Mouse (Mus musculus): ENCODE measurements around the gene Per2. TPM values are rescaled to one million over a fixed set of nuclear protein-coding genes. Genes with fewer than 3 reads are reported as not detected.

Per2 gene
- polyA plus RNA-seq, 1 experiment from 2014 or later, result 5.6 TPM

DNA sequence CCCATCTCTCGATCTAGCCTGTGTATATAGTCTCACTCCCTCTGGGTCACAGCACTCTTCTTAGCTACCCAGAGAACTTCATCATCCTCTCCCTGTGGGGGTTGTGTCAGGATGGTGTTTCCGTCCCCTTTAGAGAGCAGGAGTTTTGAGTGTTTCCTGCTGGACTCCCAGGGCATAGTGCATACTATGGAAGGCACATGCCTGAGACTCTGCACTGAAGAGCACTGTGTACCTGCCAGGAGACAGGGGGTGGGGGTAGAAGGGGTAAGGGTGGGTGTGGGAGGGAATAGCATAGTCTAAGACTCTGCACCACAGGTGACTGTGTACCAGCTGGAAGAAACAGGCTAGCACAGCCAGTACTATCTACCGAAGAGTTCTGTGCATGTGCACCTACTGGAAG lies 4.8 kb downstream of the Per2 start:
- Histone ChIP-seq H3K4me2 (ENCODE audit: low read length) (no peak overlapping the region), H3K9me3 (ENCODE audit: control insufficient read depth, low read length) (no peaks in the 10 kb centered on the region), H3K27ac (replicated peaks in 1 of 2; ENCODE audit: control insufficient read depth in 1 of 2, insufficient read depth in 1 of 2, low read depth in 2 of 2, low read length in 2 of 2) (0 out of 4 replicates have a peak overlapping the region, but pooled peaks of 1 of the 2 experiments have one; percentile 6), H3K27me3 (ENCODE audit: control insufficient read depth, insufficient read depth, low read length) (no peaks in the 10 kb centered on the region), H3K4me3 (ENCODE audit: control insufficient read depth in 1 of 2, insufficient read depth in 1 of 2, low read depth in 1 of 2, low read length in 2 of 2) (no peak overlapping the region), H3K4me1 (ENCODE audit: control insufficient read depth in 2 of 2, insufficient read depth in 2 of 2, low read length in 2 of 2) (peaks cover 56 to 74% of the 10 kb centered on the region in 2 experiments), H3K9ac (ENCODE audit: low read length) (peak overlapping the region; percentile 21; the same call in 1 of the 2 replicates), H3K36me3 (ENCODE audit: control insufficient read depth, insufficient read depth, low read length) (no peaks in the 10 kb centered on the region)
- ATAC-seq (ENCODE audit: insufficient number of reproducible peaks, insufficient read depth, low FRiP score, low read depth), result no peak
- 73% methylated on average over 3 of the region's 3 CpGs for WGBS

GRCm38 (mm10) chr1:91453932-91454331 lies 5.2 kb downstream of the Per2 start:
- H3K4me1 ChIP-seq (ENCODE audit: control insufficient read depth in 2 of 2, insufficient read depth in 2 of 2, low read length in 2 of 2), result peaks cover 60 to 78% of the 10 kb centered on the region in 2 experiments
- H3K27ac ChIP-seq (replicated peaks in 1 of 2; ENCODE audit: control insufficient read depth in 1 of 2, insufficient read depth in 1 of 2, low read depth in 2 of 2, low read length in 2 of 2), result 0 out of 4 replicates have a peak overlapping the region, but pooled peaks of 1 of the 2 experiments have one; percentile 6

DNA sequence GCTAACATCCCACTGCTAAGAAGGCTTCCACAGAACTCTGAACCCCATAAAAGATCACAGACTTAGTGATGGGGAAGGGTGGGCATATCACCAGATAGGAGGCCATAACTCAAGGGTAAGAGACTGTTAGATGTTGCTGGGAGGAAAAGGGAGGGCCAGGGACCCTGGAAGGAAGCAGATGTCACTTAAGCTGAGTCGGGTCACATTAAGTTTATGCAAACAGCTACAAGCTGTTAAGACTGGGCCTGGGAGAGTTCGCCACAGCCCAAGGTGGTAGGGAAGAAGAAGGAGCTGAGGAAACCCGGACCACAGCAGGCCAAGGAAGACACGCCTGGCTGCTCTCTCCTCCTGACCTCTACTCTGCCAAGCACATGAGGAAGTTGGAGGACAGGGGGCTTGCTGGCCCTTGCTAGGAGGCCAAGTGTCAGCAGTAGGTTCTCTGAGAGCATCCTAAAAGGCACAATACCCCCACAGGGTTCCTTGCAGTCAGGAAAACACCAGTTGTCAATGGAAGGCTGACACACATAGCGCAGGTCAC lies 7.5 kb downstream of the Per2 start:
- H3K27ac ChIP-seq (replicated peaks in 1 of 2; ENCODE audit: control insufficient read depth in 1 of 2, insufficient read depth in 1 of 2, low read depth in 2 of 2, low read length in 2 of 2), result 0 out of 4 replicates have a peak overlapping the region, but pooled peaks of 1 of the 2 experiments have one; percentile 6
- H3K9ac ChIP-seq (ENCODE audit: low read length), result no peak overlapping the region
- H3K36me3 ChIP-seq (ENCODE audit: control insufficient read depth, insufficient read depth, low read length), result peaks cover 11% of the 10 kb centered on the region
- H3K4me2 ChIP-seq (ENCODE audit: low read length), result no peak overlapping the region
- peaks cover 7% of the 10 kb centered on the region; the same call in 1 of the 2 replicates for H3K9me3 ChIP-seq (ENCODE audit: control insufficient read depth, low read length)
- no peaks in the 10 kb centered on the region for H3K27me3 ChIP-seq (ENCODE audit: control insufficient read depth, insufficient read depth, low read length)
- no peak overlapping the region for H3K4me3 ChIP-seq (ENCODE audit: control insufficient read depth in 1 of 2, insufficient read depth in 1 of 2, low read depth in 1 of 2, low read length in 2 of 2)
- no peak for ATAC-seq (ENCODE audit: insufficient number of reproducible peaks, insufficient read depth, low FRiP score, low read depth)
- 64% methylated on average over 5 of the region's 5 CpGs for WGBS
- peaks cover 60 to 75% of the 10 kb centered on the region in 2 experiments for H3K4me1 ChIP-seq (ENCODE audit: control insufficient read depth in 2 of 2, insufficient read depth in 2 of 2, low read length in 2 of 2)

More at GRCm38 (mm10) chr1:91453932-91454331, 5.2 kb downstream of the Per2 start:
- H3K4me2 ChIP-seq (ENCODE audit: low read length), result no peak overlapping the region
- 51% methylated on average over 9 of the region's 9 CpGs for WGBS
- ATAC-seq (ENCODE audit: insufficient number of reproducible peaks, insufficient read depth, low FRiP score, low read depth), result no peak
- no peak overlapping the region for H3K9ac ChIP-seq (ENCODE audit: low read length)
- H3K4me3 ChIP-seq (ENCODE audit: control insufficient read depth in 1 of 2, insufficient read depth in 1 of 2, low read depth in 1 of 2, low read length in 2 of 2), result no peak overlapping the region
- no peaks in the 10 kb centered on the region for H3K27me3 ChIP-seq (ENCODE audit: control insufficient read depth, insufficient read depth, low read length)
- H3K36me3 ChIP-seq (ENCODE audit: control insufficient read depth, insufficient read depth, low read length), result no peaks in the 10 kb centered on the region
- no peaks in the 10 kb centered on the region for H3K9me3 ChIP-seq (ENCODE audit: control insufficient read depth, low read length)

DNA sequence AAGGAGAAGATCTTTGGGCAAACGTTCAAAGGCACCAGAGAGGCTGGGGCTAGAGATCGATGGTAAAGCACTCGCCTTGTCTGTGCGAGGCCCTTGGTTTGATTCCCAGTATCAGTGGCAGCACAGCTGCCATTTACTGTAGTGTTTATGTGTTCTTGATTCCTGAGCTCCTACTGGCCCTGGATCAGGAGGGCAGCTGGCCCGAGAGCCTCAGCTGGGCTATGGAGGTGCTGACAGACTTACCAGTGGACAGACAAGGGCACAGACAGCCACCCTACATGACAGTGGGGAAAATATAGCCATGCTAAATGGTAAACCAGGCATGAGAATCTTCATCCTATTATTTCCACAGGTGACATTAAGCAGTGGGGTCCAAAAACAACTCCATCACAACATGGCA lies 8.3 kb downstream of the Per2 start:
- Histone ChIP-seq H3K4me1 (ENCODE audit: control insufficient read depth in 2 of 2, insufficient read depth in 2 of 2, low read length in 2 of 2) (peaks cover 60 to 75% of the 10 kb centered on the region in 2 experiments), H3K9me3 (ENCODE audit: control insufficient read depth, low read length) (peaks cover 7% of the 10 kb centered on the region; the same call in 1 of the 2 replicates), H3K4me3 (ENCODE audit: control insufficient read depth in 1 of 2, insufficient read depth in 1 of 2, low read depth in 1 of 2, low read length in 2 of 2) (no peak overlapping the region), H3K9ac (ENCODE audit: low read length) (no peak overlapping the region), H3K4me2 (ENCODE audit: low read length) (no peak overlapping the region), H3K27ac (replicated peaks in 1 of 2; ENCODE audit: control insufficient read depth in 1 of 2, insufficient read depth in 1 of 2, low read depth in 2 of 2, low read length in 2 of 2) (peak overlapping the region in 1 of 2 experiments; percentile 28; a peak in 1 of 4 replicates), H3K36me3 (ENCODE audit: control insufficient read depth, insufficient read depth, low read length) (peaks cover 11% of the 10 kb centered on the region), H3K27me3 (ENCODE audit: control insufficient read depth, insufficient read depth, low read length) (no peaks in the 10 kb centered on the region)
- no peak for ATAC-seq (ENCODE audit: insufficient number of reproducible peaks, insufficient read depth, low FRiP score, low read depth)
- 65% methylated on average over 5 of the region's 5 CpGs for WGBS

GRCm38 (mm10) chr1:91448688-91449087 lies 10.4 kb downstream of the Per2 start:
- Histone ChIP-seq H3K9ac (ENCODE audit: low read length) (peak overlapping the region; percentile 42; the same call in 1 of the 2 replicates), H3K36me3 (ENCODE audit: control insufficient read depth, insufficient read depth, low read length) (peaks cover 22% of the 10 kb centered on the region), H3K27ac (replicated peaks in 1 of 2; ENCODE audit: control insufficient read depth in 1 of 2, insufficient read depth in 1 of 2, low read depth in 2 of 2, low read length in 2 of 2) (peak overlapping the region; percentile 80 to 84), H3K9me3 (ENCODE audit: control insufficient read depth, low read length) (peaks cover 7% of the 10 kb centered on the region; the same call in 1 of the 2 replicates), H3K4me2 (ENCODE audit: low read length) (peak overlapping the region; percentile 49), H3K4me3 (ENCODE audit: control insufficient read depth in 1 of 2, insufficient read depth in 1 of 2, low read depth in 1 of 2, low read length in 2 of 2) (no peak overlapping the region), H3K4me1 (ENCODE audit: control insufficient read depth in 2 of 2, insufficient read depth in 2 of 2, low read length in 2 of 2) (peaks cover 47 to 58% of the 10 kb centered on the region in 2 experiments), H3K27me3 (ENCODE audit: control insufficient read depth, insufficient read depth, low read length) (no peaks in the 10 kb centered on the region)
- peak; percentile 71 for ATAC-seq (ENCODE audit: insufficient number of reproducible peaks, insufficient read depth, low FRiP score, low read depth)
- WGBS, result 14% methylated on average over 10 of the region's 10 CpGs

GRCm38 (mm10) chr1:91446511-91446910 lies 12.6 kb downstream of the Per2 start:
- Histone ChIP-seq H3K4me2 (ENCODE audit: low read length) (no peak overlapping the region), H3K27ac (replicated peaks in 1 of 2; ENCODE audit: control insufficient read depth in 1 of 2, insufficient read depth in 1 of 2, low read depth in 2 of 2, low read length in 2 of 2) (peak overlapping the region; percentile 51 to 82), H3K4me1 (ENCODE audit: control insufficient read depth in 2 of 2, insufficient read depth in 2 of 2, low read length in 2 of 2) (peaks cover 40 to 48% of the 10 kb centered on the region in 2 experiments), H3K9ac (ENCODE audit: low read length) (no peak overlapping the region; the same call in 1 of the 2 replicates), H3K36me3 (ENCODE audit: control insufficient read depth, insufficient read depth, low read length) (peaks cover 42% of the 10 kb centered on the region), H3K4me3 (ENCODE audit: control insufficient read depth in 1 of 2, insufficient read depth in 1 of 2, low read depth in 1 of 2, low read length in 2 of 2) (no peak overlapping the region), H3K27me3 (ENCODE audit: control insufficient read depth, insufficient read depth, low read length) (no peaks in the 10 kb centered on the region), H3K9me3 (ENCODE audit: control insufficient read depth, low read length) (peaks cover 7% of the 10 kb centered on the region; the same call in 1 of the 2 replicates)
- WGBS, result 78% methylated on average over 4 of the region's 4 CpGs
- ATAC-seq (ENCODE audit: insufficient number of reproducible peaks, insufficient read depth, low FRiP score, low read depth), result no peak

DNA sequence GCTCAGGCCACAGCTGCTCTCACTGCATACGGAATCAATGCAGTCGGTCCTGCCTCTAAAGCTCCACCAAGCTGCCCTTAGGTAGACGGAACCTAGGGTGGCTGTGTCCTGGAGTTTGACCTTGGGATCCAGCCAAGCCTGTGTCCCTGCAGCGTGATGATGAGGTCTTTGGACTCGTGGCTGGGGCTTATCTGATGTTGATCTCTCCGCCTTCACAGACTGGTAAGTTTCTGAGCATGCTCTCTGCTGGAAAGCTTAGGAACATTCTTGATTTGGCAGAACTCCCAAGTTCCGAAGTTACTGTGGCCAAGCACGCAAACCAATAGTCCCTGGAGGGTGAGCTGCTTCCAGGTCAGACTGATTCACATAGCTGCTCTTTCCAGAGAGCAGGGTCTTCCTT lies 13.1 kb downstream of the Per2 start:
- ATAC-seq (ENCODE audit: insufficient number of reproducible peaks, insufficient read depth, low FRiP score, low read depth), result no peak
- Histone ChIP-seq H3K4me2 (ENCODE audit: low read length) (no peak overlapping the region), H3K27me3 (ENCODE audit: control insufficient read depth, insufficient read depth, low read length) (no peaks in the 10 kb centered on the region), H3K9ac (ENCODE audit: low read length) (no peak overlapping the region; the same call in none of the 2 replicates), H3K36me3 (ENCODE audit: control insufficient read depth, insufficient read depth, low read length) (peaks cover 46% of the 10 kb centered on the region), H3K4me3 (ENCODE audit: control insufficient read depth in 1 of 2, insufficient read depth in 1 of 2, low read depth in 1 of 2, low read length in 2 of 2) (no peak overlapping the region), H3K9me3 (ENCODE audit: control insufficient read depth, low read length) (peaks cover 7% of the 10 kb centered on the region; the same call in 1 of the 2 replicates), H3K4me1 (ENCODE audit: control insufficient read depth in 2 of 2, insufficient read depth in 2 of 2, low read length in 2 of 2) (peaks cover 36 to 44% of the 10 kb centered on the region in 2 experiments), H3K27ac (replicated peaks in 1 of 2; ENCODE audit: control insufficient read depth in 1 of 2, insufficient read depth in 1 of 2, low read depth in 2 of 2, low read length in 2 of 2) (peak overlapping the region; percentile 51 to 82)
- WGBS, result 25% methylated on average over 8 of the region's 8 CpGs

All from heart, embryonic 14.5 days (tissue).